In the genomic region with DNA sequence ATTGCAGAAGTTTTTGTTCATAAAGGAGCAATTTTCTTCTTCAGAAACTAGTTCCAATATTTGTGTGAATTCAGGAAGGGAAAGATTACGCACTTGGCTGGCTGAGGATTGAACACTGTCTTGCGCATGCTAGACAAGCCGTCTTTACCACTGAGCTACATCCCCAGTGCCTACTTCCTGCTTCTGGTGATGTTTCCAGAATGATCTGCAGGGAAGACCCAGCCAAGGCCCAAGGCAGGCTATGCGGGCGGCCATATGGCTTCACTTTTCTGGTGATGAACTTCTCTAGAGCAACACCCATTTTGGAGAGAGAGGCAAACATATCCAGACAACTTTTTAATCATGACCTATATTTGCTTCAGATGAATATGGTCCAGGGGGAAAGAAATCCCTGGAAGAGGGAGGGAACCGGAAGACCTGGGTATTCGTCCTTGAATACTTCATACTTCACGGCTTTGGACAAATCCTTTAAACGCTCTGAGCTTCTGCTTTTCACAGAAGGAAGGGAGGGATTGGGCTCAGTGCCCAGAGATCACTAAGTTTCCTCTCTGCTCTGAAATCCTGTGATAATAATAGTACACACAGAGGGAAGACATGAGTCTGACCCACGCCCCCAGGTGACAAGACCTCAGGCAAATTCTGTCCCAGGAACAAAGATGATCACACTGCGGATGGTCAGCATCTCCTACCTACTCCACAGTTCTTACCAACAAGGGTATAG, we compare ENCODE assay signal across 9 mouse cellular contexts. TPM values are rescaled to one million over a fixed set of nuclear protein-coding genes. Genes with fewer than 3 reads are reported as not detected.
A peak's percentile ranks its signal among the peaks of the same experiment; 100 is the strongest.
DNase-seq lines count a peak whose midpoint lies in the region; ATAC-seq and TF ChIP-seq lines count a peak whose summit lies in the region.
"Had no signal": no experiment of that assay in that cellular context is flagged by ENCODE, and none has a peak within 500 bp of the region (broad histone marks: within the 10 kb centered on the region; RNA-seq: fewer than 3 reads in every experiment).

No protein-coding gene starts in this region.

- H3K36me3 ChIP-seq in heart, adult 2 months (ENCODE audit: control insufficient read depth, insufficient read depth, low read length): no peaks in the 10 kb centered on the region
- no peaks in the 10 kb centered on the region for H3K36me3 ChIP-seq in heart, embryonic 10.5 days
- H3K36me3 ChIP-seq in midbrain, embryonic 16.5 days (ENCODE audit: control insufficient read depth, insufficient read depth, low read length): no peaks in the 10 kb centered on the region
- H3K36me3 ChIP-seq: midbrain, embryonic 12.5 days had no signal

- H3K9me3 ChIP-seq in heart, embryonic 10.5 days: no peaks in the 10 kb centered on the region
- H3K9me3 ChIP-seq in midbrain, embryonic 16.5 days (replicated peaks; ENCODE audit: control insufficient read depth, low read length, poor library complexity, severe bottlenecking): no peaks in the 10 kb centered on the region
- H3K9me3 ChIP-seq: midbrain, embryonic 12.5 days had no signal

- intact Hi-C loops in heart, adult 2 months (cut with DNase I): no loop called here

- no peak overlapping the region for H3K4me3 ChIP-seq in heart, adult 2 months
- H3K4me3 ChIP-seq in heart, embryonic 10.5 days: no peak overlapping the region
- no peak overlapping the region for H3K4me3 ChIP-seq in midbrain, embryonic 16.5 days (ENCODE audit: low read depth, low read length)
- H3K4me3 ChIP-seq: midbrain, embryonic 12.5 days had no signal

- ATAC-seq in midbrain, embryonic 16.5 days: no peak
- no peak; the same call in 1 of the 2 replicates for ATAC-seq in frontal cortex, adult (ENCODE audit: low TSS enrichment)

- peak; percentile 50 to 64 for DNase-seq in heart, adult 2 months
- no peak for DNase-seq in heart, embryonic 10.5 days (ENCODE audit: low spot score)
- peak; percentile 85 for DNase-seq in MEL-GATA-1-ER (ENCODE audit: extremely low read depth, low read depth)
- DNase-seq in cerebellum, postnatal 10 days: peak; percentile 73 to 79
- DNase-seq in kidney, adult 8-10 months: peak; percentile 32 to 54
- DNase-seq in skeletal muscle tissue, adult 2 months (ENCODE audit: low read depth, low spot score): peak; percentile 30

- no peak overlapping the region for H3K4me2 ChIP-seq in midbrain, embryonic 16.5 days (ENCODE audit: low read length)
- H3K4me2 ChIP-seq: midbrain, embryonic 12.5 days had no signal

- H3K4me1 ChIP-seq in heart, adult 2 months (ENCODE audit: control insufficient read depth, insufficient read depth, low read length): peaks cover 10% of the 10 kb centered on the region
- H3K4me1 ChIP-seq in heart, embryonic 10.5 days: peaks cover 52% of the 10 kb centered on the region
- H3K4me1 ChIP-seq in midbrain, embryonic 16.5 days (ENCODE audit: control insufficient read depth, insufficient read depth, low read length): peaks cover 4% of the 10 kb centered on the region; the same call in 1 of the 2 replicates
- H3K4me1 ChIP-seq: midbrain, embryonic 12.5 days had no signal

- peak overlapping the region; percentile 51 for H3K27ac ChIP-seq in heart, adult 2 months
- no peak overlapping the region for H3K27ac ChIP-seq in heart, embryonic 10.5 days
- H3K27ac ChIP-seq in midbrain, embryonic 16.5 days (ENCODE audit: low read length): no peak overlapping the region
- H3K27ac ChIP-seq: midbrain, embryonic 12.5 days had no signal

- no peak overlapping the region for H3K9ac ChIP-seq in heart, adult 2 months (ENCODE audit: low read depth, low read length)
- H3K9ac ChIP-seq in midbrain, embryonic 16.5 days (ENCODE audit: low read depth, low read length): no peak overlapping the region
- H3K9ac ChIP-seq: midbrain, embryonic 12.5 days had no signal

- no peak for TF ChIP-seq CTCF in heart, adult 2 months (IDR thresholded peaks at IDR 0.05)

- H3K27me3 ChIP-seq in heart, adult 2 months (ENCODE audit: control insufficient read depth, insufficient read depth, low read length): no peaks in the 10 kb centered on the region
- H3K27me3 ChIP-seq in heart, embryonic 10.5 days (ENCODE audit: insufficient read depth, poor library complexity, severe bottlenecking): no peaks in the 10 kb centered on the region
- no peaks in the 10 kb centered on the region for H3K27me3 ChIP-seq in midbrain, embryonic 16.5 days (ENCODE audit: control insufficient read depth, insufficient read depth, low read depth, low read length)

- WGBS in heart, adult 2 months: 30% methylated on average over 11 of the region's 11 CpGs
- 82% methylated on average over 11 of the region's 11 CpGs for WGBS in heart, embryonic 10.5 days
- WGBS in midbrain, embryonic 16.5 days: 73% methylated on average over 11 of the region's 11 CpGs

- TF ChIP-seq POLR2A in heart, adult 2 months (IDR thresholded peaks at IDR 0.05; ENCODE audit: insufficient read depth, low read depth, low read length): no peak

- TF ChIP-seq EP300 in heart, adult 2 months (IDR thresholded peaks at IDR 0.05; ENCODE audit: insufficient read depth, low read depth, low read length): no peak

- H3K79me2 ChIP-seq in heart, adult 2 months (replicated peaks; ENCODE audit: control insufficient read depth, insufficient read depth, low read length): no peaks in the 10 kb centered on the region

RNA-seq across cellular contexts. Expression of a gene that starts 38.9 kb away (rescaled TPM):
- total RNA-seq in heart, adult 2 months (2021): 1 to 10 TPM; 1.5 TPM
- 1.9 and 2.0 TPM in 2 replicates for polyA plus RNA-seq in heart, adult 2 months (2012; rRNA removed)
- 13.3 and 13.8 TPM in 2 replicates for polyA plus RNA-seq in heart, embryonic 10.5 days (2016; fragmentation: Nextera tagmentation; extraction: Ambion mirVana)
- polyA plus RNA-seq in midbrain, embryonic 16.5 days (2015; fragmentation: Nextera tagmentation; extraction: Ambion mirVana): 23.2 and 24.2 TPM in 2 replicates
